Mouse (Mus musculus) B cell, adult 2 months (primary cell): ENCODE data around the gene Olfr1474.
"Not testable (repeated sequence)": the region's sequence is repeated elsewhere in the genome, so short reads cannot be mapped to it uniquely, and the experiment has no call there.

ENCODE experiments used
- DNase-seq, 2 experiments: peaks; one replicate each; pipeline ENCODE4 v3.0.0; 2022

The Olfr1474 gene

GRCm38 (mm10) chr19:13469265-13469664 is at the start of gene Olfr1474:
Olfr1474 (plus strand) TSS chr19:13469565.
- not testable (repeated sequence) for DNase-seq

DNA sequence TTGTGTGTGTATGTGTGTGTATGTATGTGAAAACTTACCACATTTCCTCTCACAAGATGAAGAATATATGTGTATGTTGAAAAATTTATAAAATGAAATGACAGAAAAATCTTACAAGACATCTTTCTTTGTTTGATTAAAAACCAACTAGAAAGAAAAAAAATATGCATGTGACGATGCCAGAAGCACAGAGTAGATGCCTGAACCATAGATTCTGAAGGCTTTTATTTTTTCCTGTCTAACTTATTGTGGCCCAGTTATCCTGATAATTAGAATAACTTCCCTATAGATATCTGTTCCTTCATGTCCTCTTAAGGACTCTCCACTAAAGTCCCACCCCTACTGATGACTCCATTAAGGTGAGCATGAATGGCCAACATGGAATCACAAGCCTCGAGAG is 26.3 kb upstream of the Olfr1474 start, which contains the start of gene Olfr1471:
Gene Olfr1471, plus strand, starts transcription at position 301 of the 400 bp plus-strand sequence.
- DNase-seq: not testable (repeated sequence)

GRCm38 (mm10) chr19:13455986-13456385 is 13.4 kb upstream of the Olfr1474 start, which contains the start of gene Olfr1472:
Olfr1472 (minus strand) TSS chr19:13456086.
- no peak for DNase-seq

GRCm38 (mm10) chr19:13480096-13480495 is 10.7 kb downstream of the Olfr1474 start, which contains the start of gene Olfr1475:
Olfr1475 (minus strand) TSS chr19:13480196.
- no peak for DNase-seq

DNA sequence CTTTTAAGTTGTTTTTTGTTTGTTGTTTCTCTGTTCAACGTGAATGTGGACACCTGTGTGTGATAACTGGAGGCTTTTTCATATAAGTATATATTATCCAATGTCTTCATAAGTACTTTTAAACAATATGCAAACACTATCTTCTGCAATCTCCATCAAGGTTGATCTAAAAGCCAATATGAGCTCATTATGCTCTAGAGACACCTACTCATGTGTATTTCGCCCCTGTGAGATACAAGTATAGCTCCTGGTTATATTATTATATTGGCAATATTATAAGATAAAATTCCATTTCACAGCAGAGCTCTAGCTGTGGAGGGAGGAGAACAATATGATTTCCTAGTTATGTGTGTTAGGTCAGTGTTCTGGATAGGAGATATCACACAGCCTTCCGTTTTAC is 30.9 kb downstream of the Olfr1474 start, which contains the start of gene Olfr1477:
Gene Olfr1477, plus strand, starts transcription at position 301 of the 400 bp plus-strand sequence.
- no peak for DNase-seq
